Mouse (Mus musculus): ENCODE results near the gene Gm28778. TPM values are rescaled to one million over a fixed set of nuclear protein-coding genes. Genes with fewer than 3 reads are reported as not detected.

Gm28778 gene
- polyA plus RNA-seq (2014; fragmentation: Illumina TruSeq; extraction: RNeasy Lipid Tissue Mini Kit (QIAGEN cat#74804); ENCODE audit: low read depth, low replicate concordance) = not detected

DNA sequence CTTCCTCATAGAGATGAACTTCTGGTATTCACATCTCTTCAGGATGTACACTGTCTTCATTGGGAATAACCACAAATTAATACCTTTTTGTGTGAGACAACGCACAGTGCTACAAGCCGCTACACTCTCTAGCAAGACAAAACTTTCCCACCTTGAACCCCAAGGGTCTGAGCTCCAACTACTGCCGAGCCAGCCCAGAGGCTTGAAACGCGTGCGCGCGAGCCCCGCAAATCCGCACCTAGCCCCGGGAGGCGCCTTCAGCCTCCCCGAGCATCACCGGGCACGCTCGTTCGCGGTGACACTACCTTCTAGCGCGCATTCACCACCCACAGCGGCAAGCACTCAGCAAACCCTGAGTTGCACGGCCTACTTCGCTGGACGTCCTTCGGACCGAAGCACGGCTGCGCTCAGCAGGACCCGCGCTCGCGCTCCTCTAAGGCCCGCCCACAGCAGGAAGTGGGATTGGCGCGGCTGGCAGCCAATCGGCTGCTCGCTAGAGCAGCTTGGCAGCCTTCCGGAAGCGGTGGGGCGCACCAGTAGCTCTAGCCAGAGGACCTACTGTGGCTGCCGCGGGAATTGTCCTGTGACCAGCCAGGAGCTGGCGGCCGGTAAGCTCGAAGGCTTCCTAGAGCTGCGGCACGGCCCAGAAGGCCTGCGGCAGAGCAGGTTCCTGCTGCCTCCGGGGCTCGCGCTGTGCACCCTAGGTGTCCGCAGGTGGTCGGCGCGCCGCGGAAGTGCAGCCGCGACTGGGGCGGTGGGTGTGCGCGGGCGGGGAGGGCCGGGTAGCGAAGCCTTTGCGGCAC, at the start of gene Gm28778, which contains the start of the genes Pms1 and Ormdl1:
Gm28778 (plus strand) TSS at position 531 of the 803 bp plus-strand sequence.
Pms1 (minus strand) TSS at position 438 of the 803 bp plus-strand sequence.
Ormdl1 (plus strand) TSS at position 515 of the 803 bp plus-strand sequence.

DNA sequence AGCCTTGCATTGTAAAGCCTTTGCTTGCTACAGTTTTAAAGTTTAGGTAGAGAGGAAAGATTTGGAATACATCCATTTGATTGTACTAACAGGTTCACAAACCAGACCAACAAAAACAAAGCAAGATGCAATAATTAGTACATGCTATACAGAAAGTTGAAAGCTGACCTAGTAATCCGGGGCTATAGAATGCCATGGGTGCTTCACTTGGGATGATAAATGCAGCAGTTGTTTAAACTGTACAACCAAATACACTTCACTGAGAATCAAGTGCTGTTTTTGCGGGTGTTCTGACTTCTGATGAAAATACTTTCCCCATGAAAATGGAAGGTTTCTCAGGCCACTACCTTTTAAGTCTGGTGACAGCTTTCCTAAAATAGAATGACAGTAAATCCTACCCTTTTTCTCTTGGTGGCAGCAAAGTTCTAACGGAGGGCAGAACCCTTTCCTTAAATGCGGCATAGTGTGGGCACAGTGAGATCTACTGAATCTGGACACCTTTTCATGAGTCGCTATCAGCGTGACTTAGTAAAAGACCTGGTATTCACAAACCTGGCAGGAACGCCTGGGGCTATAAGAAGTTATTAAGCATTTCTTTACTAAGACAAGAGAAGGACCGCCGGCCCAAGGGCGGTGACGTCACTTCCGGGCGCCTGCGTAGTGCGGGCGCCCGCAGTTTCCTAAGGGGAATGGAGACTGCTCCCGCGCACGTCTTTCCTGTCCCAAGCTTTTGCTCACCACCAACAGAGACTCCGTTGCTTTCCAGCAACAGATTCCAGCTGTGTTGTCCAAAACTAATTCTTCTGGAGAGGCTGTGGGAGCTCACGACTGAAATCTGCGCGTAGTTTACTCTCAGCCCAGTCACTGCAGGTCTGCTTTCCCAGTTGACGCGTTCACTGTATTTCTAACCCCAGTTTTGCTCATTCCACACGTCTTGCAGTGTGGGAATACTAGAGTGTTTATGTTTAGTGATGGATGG, 16.4 kb downstream of the Gm28778 start, which contains the start of gene Osgepl1:
Osgepl1 (plus strand) TSS at position 636 of the 979 bp plus-strand sequence.

GRCm38 (mm10) chr1:53352327-53353261, 55.7 kb downstream of the Gm28778 start, which contains the start of the genes Asdurf, Gm28551 and Asnsd1:
Gene Asdurf, minus strand, starts transcription at chr1:53352619.
Gene Gm28551, minus strand, starts transcription at chr1:53352667.
Gene Asnsd1, minus strand, starts transcription at chr1:53352752.

Other genes with a start within 250 kb of the Gm28778 start
- 0.10 TPM for gene Mstn, start 235.5 kb upstream of the Gm28778 start, polyA plus RNA-seq (2014; fragmentation: Illumina TruSeq; extraction: RNeasy Lipid Tissue Mini Kit (QIAGEN cat#74804); ENCODE audit: low read depth, low replicate concordance)
- gene 1700019A02Rik, start 109.5 kb upstream of the Gm28778 start, polyA plus RNA-seq (2014; fragmentation: Illumina TruSeq; extraction: RNeasy Lipid Tissue Mini Kit (QIAGEN cat#74804); ENCODE audit: low read depth, low replicate concordance) = 923 TPM
- 5.9 TPM for gene Pms1, start 93 bp upstream of the Gm28778 start, polyA plus RNA-seq (2014; fragmentation: Illumina TruSeq; extraction: RNeasy Lipid Tissue Mini Kit (QIAGEN cat#74804); ENCODE audit: low read depth, low replicate concordance)
- gene Ormdl1, start within 50 bp of the Gm28778 start, polyA plus RNA-seq (2014; fragmentation: Illumina TruSeq; extraction: RNeasy Lipid Tissue Mini Kit (QIAGEN cat#74804); ENCODE audit: low read depth, low replicate concordance) = 12.4 TPM
- 75.9 TPM for gene Osgepl1, start 16.5 kb downstream of the Gm28778 start, polyA plus RNA-seq (2014; fragmentation: Illumina TruSeq; extraction: RNeasy Lipid Tissue Mini Kit (QIAGEN cat#74804); ENCODE audit: low read depth, low replicate concordance)
- gene Asdurf, start 55.5 kb downstream of the Gm28778 start, polyA plus RNA-seq (2014; fragmentation: Illumina TruSeq; extraction: RNeasy Lipid Tissue Mini Kit (QIAGEN cat#74804); ENCODE audit: low read depth, low replicate concordance) = 736 TPM
- 3.6 TPM for gene Gm28551, start 55.6 kb downstream of the Gm28778 start, polyA plus RNA-seq (2014; fragmentation: Illumina TruSeq; extraction: RNeasy Lipid Tissue Mini Kit (QIAGEN cat#74804); ENCODE audit: low read depth, low replicate concordance)
- 500 TPM for gene Asnsd1, start 55.6 kb downstream of the Gm28778 start, polyA plus RNA-seq (2014; fragmentation: Illumina TruSeq; extraction: RNeasy Lipid Tissue Mini Kit (QIAGEN cat#74804); ENCODE audit: low read depth, low replicate concordance)